Mouse (Mus musculus) liver, embryonic 14.5 days (tissue): ENCODE data around the gene Rfx7. TPM values are rescaled to one million over a fixed set of nuclear protein-coding genes. Genes with fewer than 3 reads are reported as not detected.
"Not testable (repeated sequence)": the region's sequence is repeated elsewhere in the genome, so short reads cannot be mapped to it uniquely, and the experiment has no call there.

Experiments used
- ATAC-seq: fragments of 200-750 bp; cut with Nextera tagmentation; 2 replicates; pipeline ENCODE4 v1.8.0; 2017; ENCODE audit warnings: moderate number of reproducible peaks, mild to moderate bottlenecking, moderate library complexity; ENCODE audit not compliant: insufficient read depth
- DNase-seq, 3 experiments: peaks; one replicate each; pipeline ENCODE4 v3.0.0-alpha.2; 2012 to 2013; ENCODE audit warnings: low read depth in 3 of 3, low spot score in 3 of 3
- H3K27ac ChIP-seq: fragments of 300-500 bp; sonication (generic); 2 replicates; pipeline ENCODE4 v1.5.1; 2014; ENCODE audit warnings: moderate library complexity, mild to moderate bottlenecking, control low read depth, inconsistent platforms
- H3K27me3 ChIP-seq: fragments of 300-500 bp; sonication (generic); 2 replicates; pipeline ENCODE4 v1.6.1; 2014; ENCODE audit warnings: mild to moderate bottlenecking, low read length, moderate library complexity; ENCODE audit not compliant: control insufficient read depth, insufficient read depth
- H3K36me3 ChIP-seq: fragments of 300-500 bp; sonication (generic); replicated peaks from 2 replicates; pipeline ENCODE4 v1.6.1; 2014; ENCODE audit warnings: low read depth; ENCODE audit not compliant: control insufficient read depth, insufficient read depth
- H3K4me1 ChIP-seq, 2 experiments: fragments of 200-500 bp in 1 of 2; fragments of 300-500 bp in 1 of 2; sonication (generic) in 1 of 2; replicated peaks; 2 replicates each; pipeline ENCODE4 v1.6.1; 2012 to 2014; ENCODE audit warnings: antibody characterized with exemption in 1 of 2, inconsistent platforms in 1 of 2, low read length in 1 of 2; ENCODE audit not compliant: control insufficient read depth in 2 of 2, insufficient read depth in 2 of 2
- H3K4me2 ChIP-seq: fragments of 300-500 bp; sonication (generic); 2 replicates; pipeline ENCODE4 v1.6.1; 2014; ENCODE audit warnings: low read depth, mild to moderate bottlenecking, control low read depth, moderate library complexity
- H3K4me3 ChIP-seq, 2 experiments: fragments of 200-500 bp in 1 of 2; fragments of 300-500 bp in 1 of 2; sonication (generic) in 1 of 2; 2 replicates each; pipeline ENCODE4 v1.5.1; 2012 to 2014; ENCODE audit warnings: low read depth in 2 of 2, low read length in 2 of 2, mild to moderate bottlenecking in 2 of 2, control low read depth in 1 of 2, inconsistent platforms in 1 of 2, moderate library complexity in 1 of 2; ENCODE audit not compliant: insufficient read depth in 1 of 2
- H3K9ac ChIP-seq: fragments of 300-500 bp; sonication (generic); replicated peaks from 2 replicates; pipeline ENCODE4 v1.6.1; 2014; ENCODE audit warnings: mild to moderate bottlenecking, control low read depth, moderate library complexity
- H3K9me3 ChIP-seq: fragments of 300-500 bp; sonication (generic); 2 replicates; pipeline ENCODE4 v1.6.1; 2016; ENCODE audit warnings: low read length, mixed read lengths; ENCODE audit not compliant: control insufficient read depth
- CTCF ChIP-seq: IDR thresholded peaks from 2 replicates; pipeline ENCODE4 v1.5.1; 2016; ENCODE audit warnings: antibody characterized with exemption, low read depth, control low read depth
- EP300 ChIP-seq: IDR thresholded peaks from 2 replicates; pipeline ENCODE4 v1.6.1; 2016; ENCODE audit warnings: antibody characterized with exemption, low read depth
- WGBS: fragments of 180-500 bp; shearing (Covaris S2); extraction: QIAGEN DNeasy Blood & Tissue Kit; methylation state at CpG from one replicate; pipeline ENCODE4 v1.1.7; 2014; ENCODE audit not compliant: insufficient replicate concordance; 5-methylcytosine and 5-hydroxymethylcytosine counted together
- polyA plus RNA-seq, 2 experiments: library from polyadenylated mRNA; depleted of rRNA in 1 of 2; stranded (reverse) in 1 of 2; unstranded in 1 of 2; fragments of >200 nt; fragmentation: Nextera tagmentation in 1 of 2; extraction: Ambion mirVana in 1 of 2; gene quantifications; 2 replicates each; pipeline versions ENCODE4 v1.2.1 to v1.2.3; 2012 to 2014

The Rfx7 gene
- polyA plus RNA-seq, 2 experiments = 3.1 to 3.2 TPM

DNA sequence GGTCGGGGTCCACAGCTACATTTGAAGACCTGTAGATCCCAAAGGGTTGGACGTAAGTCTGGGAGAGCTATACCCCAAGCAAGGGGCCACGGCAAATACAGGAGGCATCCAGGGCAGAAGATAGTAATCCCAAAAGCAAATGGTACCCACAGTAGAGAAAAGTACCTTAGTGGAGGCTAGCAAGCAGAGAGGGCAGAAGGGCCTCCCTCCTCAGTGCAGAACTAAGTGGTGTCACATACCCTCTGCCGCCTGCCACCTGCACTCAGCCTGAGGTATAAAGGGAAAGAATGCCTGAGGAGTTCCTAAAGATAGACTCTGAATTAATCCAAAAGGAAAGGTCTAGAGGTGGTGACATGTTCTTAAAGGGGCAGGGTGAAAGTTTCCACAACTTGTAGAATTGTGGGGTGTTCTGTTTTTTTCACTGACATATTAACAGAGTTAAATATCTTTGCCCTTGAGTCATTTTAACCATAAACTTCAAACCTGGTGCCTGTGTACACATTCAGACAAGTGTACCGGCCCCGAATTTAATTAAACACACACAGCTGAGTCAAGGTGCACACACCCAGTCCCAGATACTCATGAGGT is 109.1 kb downstream of the Rfx7 start:
- no peaks in the 10 kb centered on the region for H3K27me3 ChIP-seq
- H3K9ac ChIP-seq = no peak overlapping the region
- no peak overlapping the region for H3K4me3 ChIP-seq
- TF ChIP-seq CTCF = no peak
- no peak for TF ChIP-seq EP300
- no peak for DNase-seq
- H3K9me3 ChIP-seq = no peaks in the 10 kb centered on the region
- H3K4me2 ChIP-seq = no peak overlapping the region
- WGBS = 76% methylated on average over 6 of the region's 6 CpGs
- peaks cover 10 to 14% of the 10 kb centered on the region in 2 experiments for H3K4me1 ChIP-seq
- peak overlapping the region; percentile 73 for H3K27ac ChIP-seq
- ATAC-seq = no peak
- H3K36me3 ChIP-seq = no peaks in the 10 kb centered on the region

DNA sequence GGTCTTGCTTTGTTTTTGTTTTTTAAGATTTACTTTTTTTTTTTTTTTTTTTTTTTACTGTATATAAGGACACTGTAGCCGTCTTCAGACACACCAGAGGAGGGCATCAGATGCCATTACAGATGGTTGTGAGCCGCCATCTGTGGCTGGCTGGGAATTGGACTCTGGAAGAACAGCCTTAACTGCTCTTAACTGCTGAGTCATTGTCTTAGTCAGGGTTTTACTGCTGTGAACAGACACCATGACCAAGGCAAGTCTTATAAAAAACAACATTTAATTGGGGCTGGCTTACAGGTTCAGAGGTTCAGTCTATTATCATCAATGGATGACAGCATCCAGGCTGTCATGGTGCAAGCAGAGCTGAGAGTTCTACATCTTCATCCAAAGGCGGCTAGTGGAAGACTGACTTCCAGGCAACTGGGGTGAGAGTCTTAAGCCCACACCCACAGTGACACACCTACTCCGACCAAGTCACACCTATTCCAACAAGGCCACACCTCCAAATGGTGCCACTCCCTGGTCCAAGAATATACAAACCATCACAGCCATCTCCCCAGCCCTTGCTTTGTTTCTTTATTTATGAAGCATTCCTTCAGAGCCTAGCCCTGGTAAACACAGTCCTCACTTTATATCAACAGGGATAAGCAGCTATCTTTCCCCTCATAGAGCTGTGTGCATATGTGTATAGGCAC is 110.9 kb downstream of the Rfx7 start:
- not testable (repeated sequence) for H3K27me3 ChIP-seq, DNase-seq, H3K9ac ChIP-seq, H3K36me3 ChIP-seq, H3K4me3 ChIP-seq, H3K4me2 ChIP-seq, H3K9me3 ChIP-seq, ATAC-seq, H3K27ac ChIP-seq
- 73% methylated on average over 4 of the region's 4 CpGs for WGBS
- peaks cover 10 to 14% of the 10 kb centered on the region in 2 experiments for H3K4me1 ChIP-seq

DNA sequence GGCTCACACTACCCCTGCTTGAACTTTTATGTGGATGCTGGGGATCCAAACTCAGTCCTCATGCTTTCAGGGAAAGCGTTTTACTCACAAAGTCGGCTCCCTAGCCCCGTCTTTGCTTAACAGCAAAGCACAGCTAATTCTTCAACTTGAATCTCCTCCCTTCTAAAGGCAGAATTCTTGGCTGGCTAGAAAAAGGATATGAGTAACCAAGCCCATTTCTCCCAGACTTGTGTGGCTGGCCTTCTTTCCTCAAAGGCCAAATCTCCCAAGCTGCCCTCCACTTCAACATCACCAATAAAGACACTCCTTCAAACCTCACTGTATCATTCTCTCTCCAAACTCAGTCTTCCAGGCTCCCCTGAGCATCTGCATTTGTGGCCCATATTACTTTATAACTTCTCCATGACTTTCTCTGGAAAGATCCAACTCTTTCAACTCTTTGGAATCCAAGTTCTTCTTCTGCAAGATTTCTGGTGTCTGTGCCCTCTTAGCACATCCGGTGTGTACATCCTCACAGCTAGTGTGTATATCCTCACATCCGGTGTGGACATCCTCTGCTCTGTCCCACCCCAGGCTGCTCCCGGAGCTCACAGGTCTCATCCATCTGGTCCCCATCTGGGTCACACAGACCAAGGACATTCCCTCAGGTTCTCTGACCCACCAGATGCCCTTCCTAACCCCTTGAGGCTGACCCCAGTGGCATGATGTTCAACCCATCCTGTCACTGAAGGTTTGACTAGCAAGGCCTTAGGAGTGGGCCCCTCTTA is 111.8 kb downstream of the Rfx7 start:
- H3K4me1 ChIP-seq = peaks cover 10 to 14% of the 10 kb centered on the region in 2 experiments

DNA sequence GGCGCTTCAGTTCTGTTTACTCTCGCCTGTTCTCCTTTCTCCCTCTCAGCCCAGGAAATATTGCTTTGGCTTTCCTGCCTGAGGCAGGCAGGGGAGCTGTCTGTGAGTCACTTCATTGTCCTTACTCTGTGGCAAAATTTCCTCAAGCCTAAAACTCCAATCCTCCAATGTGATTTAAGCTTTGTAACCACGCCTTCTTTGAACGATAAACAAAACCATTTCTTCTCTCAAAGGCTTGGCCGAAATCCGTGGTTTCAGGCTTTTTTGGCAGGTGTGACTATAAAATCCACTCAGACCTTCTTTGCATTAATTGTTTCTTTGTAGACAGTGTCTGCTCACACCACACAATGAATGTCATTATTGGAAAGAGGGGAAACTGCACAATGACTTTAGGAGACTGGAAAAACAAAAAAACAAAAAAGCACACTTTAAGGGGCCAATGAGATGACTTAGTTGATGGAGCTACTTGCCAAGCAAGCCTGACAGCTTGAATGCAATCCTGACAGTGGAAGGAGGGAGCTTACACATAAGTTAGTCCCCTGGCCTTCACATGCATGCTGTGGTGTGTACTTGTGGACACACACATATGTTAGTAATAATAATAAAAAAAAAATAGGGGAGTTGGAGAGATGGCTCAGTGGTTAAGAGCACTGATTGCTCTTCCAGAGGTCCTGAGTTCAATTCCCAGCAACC is 112.5 kb downstream of the Rfx7 start:
- Histone ChIP-seq H3K4me1 (peaks cover 10 to 12% of the 10 kb centered on the region in 2 experiments), H3K27me3 (no peaks in the 10 kb centered on the region; the same call in 1 of the 2 replicates), H3K27ac (no peak overlapping the region), H3K36me3 (no peaks in the 10 kb centered on the region), H3K9ac (no peak overlapping the region), H3K9me3 (no peaks in the 10 kb centered on the region), H3K4me2 (no peak overlapping the region), H3K4me3 (no peak overlapping the region)
- ATAC-seq (no peak), DNase-seq (no peak)
- 33% methylated on average over 6 of the region's 6 CpGs for WGBS
- TF ChIP-seq EP300 (no peak), CTCF (no peak)

More for the DNA sequence above, 111.8 kb downstream of the Rfx7 start:
- 74% methylated on average over 6 of the region's 6 CpGs for WGBS
- H3K4me3 ChIP-seq = no peak overlapping the region
- ATAC-seq (no peak), DNase-seq (no peak)
- H3K36me3 ChIP-seq = no peaks in the 10 kb centered on the region
- TF ChIP-seq EP300 (no peak), CTCF (no peak)
- no peaks in the 10 kb centered on the region; the same call in 1 of the 2 replicates for H3K27me3 ChIP-seq
- no peak overlapping the region for H3K9ac ChIP-seq
- no peak overlapping the region for H3K27ac ChIP-seq
- no peaks in the 10 kb centered on the region for H3K9me3 ChIP-seq
- no peak overlapping the region for H3K4me2 ChIP-seq
